Mouse (Mus musculus): Measurements from ENCODE around the gene Clcn5. TPM values are rescaled to one million over a fixed set of nuclear protein-coding genes. Genes with fewer than 3 reads are reported as not detected.
A peak's percentile ranks its signal among the peaks of the same experiment; 100 is the strongest.

Clcn5 gene
- total and polyA plus RNA-seq, 3 experiments, result 7.5 to 10.3 (median 10.2) TPM

DNA sequence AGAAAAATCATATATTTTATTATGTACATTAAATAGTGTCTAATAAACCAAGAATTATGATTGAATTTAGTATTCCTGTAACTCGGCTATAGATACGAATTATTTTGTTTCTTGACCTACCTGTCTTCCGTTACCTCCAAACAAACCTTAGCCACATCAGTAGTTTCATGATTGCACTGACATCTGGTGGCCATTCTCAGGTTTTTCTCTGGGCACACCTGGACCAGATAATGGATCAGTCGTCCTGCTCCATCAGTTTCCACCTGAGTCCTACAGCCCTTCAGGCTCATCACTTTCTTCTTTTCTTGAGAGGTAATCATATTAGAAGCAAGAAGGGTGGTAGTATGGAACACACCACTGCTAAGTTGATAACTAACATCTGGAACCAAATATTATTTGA is 169.0 kb downstream of the Clcn5 start:
- H3K4me2 ChIP-seq (ENCODE audit: insufficient read depth, low read depth, poor library complexity, severe bottlenecking), result no peak overlapping the region
- no peak overlapping the region for H3K9ac ChIP-seq (ENCODE audit: insufficient read depth, low read depth)
- no peak overlapping the region for H3K4me3 ChIP-seq (replicated peaks in 1 of 3; ENCODE audit: low read depth in 2 of 3, low read length in 2 of 3, poor library complexity in 1 of 3)
- H3K9me3 ChIP-seq (replicated peaks; ENCODE audit: low read length), result no peaks in the 10 kb centered on the region
- no peaks in the 10 kb centered on the region for H3K36me3 ChIP-seq (replicated peaks in 1 of 2; ENCODE audit: control insufficient read depth in 1 of 2, insufficient read depth in 1 of 2, low read length in 1 of 2)
- DNase-seq (ENCODE audit: extremely low read depth), result no peak
- no peaks in the 10 kb centered on the region for H3K27me3 ChIP-seq (replicated peaks)
- in situ Hi-C loops (cut with MboI; ENCODE audit: low pct_ligation_motif_present, low pct_unique_long_range_greater_than_20kb, low sequenced_read_pairs), result no loop called here
- no peak overlapping the region for H3K27ac ChIP-seq (ENCODE audit: insufficient read depth, low read depth)
- TF ChIP-seq RAD21 (IDR thresholded peaks at IDR 0.05; ENCODE audit: low read depth, low read length), result peak; percentile 29
- no peak for TF ChIP-seq MAFK (IDR thresholded peaks at IDR 0.05; ENCODE audit: insufficient replicate concordance, low read length)
- no peak for TF ChIP-seq ETS1 (conservative IDR thresholded peaks at IDR 0.05; ENCODE audit: low read depth, low read length)
- TF ChIP-seq SIN3A (IDR thresholded peaks at IDR 0.05; ENCODE audit: low read length), result no peak
- TF ChIP-seq SMC3 (IDR thresholded peaks at IDR 0.05; ENCODE audit: low read depth, low read length), result peak; percentile 46
- peak in 1 of 2 experiments; percentile 40; a peak in 2 of 4 replicates for TF ChIP-seq CTCF (conservative IDR thresholded peaks at IDR 0.05 in 1 of 2, IDR thresholded peaks at IDR 0.05 in 1 of 2; ENCODE audit: low read depth in 2 of 2, low read length in 2 of 2)
- no peaks in the 10 kb centered on the region for H3K79me2 ChIP-seq (replicated peaks; ENCODE audit: control insufficient read depth, extremely low read depth, insufficient read depth, poor library complexity, severe bottlenecking)
- dilution Hi-C loops (cut with MboI; ENCODE audit: extremely low pct_ligation_motif_present, extremely low pct_unique_long_range_greater_than_20kb, low sequenced_read_pairs), result no loop called here
- no peaks in the 10 kb centered on the region for H3K4me1 ChIP-seq (ENCODE audit: control insufficient read depth in 1 of 2, insufficient read depth in 2 of 2)

DNA sequence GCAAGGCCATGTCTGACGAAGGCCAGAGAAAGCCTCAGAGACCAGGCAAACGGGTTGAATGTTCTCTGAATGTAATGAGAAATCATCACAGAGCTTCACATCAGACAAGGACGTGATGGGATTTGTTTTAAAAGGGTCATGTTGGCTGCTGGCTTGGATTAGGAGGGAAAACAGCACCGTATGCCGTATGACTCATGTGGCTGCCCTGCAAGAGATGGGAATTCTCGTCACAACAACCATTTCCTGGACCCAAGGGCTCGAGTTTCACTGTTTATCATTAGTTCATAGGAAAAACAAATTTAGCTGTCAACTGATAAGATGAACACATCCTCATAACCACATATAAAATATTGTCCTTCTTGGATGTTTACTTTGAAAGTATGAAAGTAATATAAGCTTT is 173.0 kb downstream of the Clcn5 start:
- Histone ChIP-seq H3K9me3 (replicated peaks; ENCODE audit: low read length) (no peaks in the 10 kb centered on the region), H3K4me1 (ENCODE audit: control insufficient read depth in 1 of 2, insufficient read depth in 2 of 2) (no peaks in the 10 kb centered on the region), H3K27me3 (replicated peaks) (no peaks in the 10 kb centered on the region), H3K36me3 (replicated peaks in 1 of 2; ENCODE audit: control insufficient read depth in 1 of 2, insufficient read depth in 1 of 2, low read length in 1 of 2) (no peaks in the 10 kb centered on the region), H3K27ac (ENCODE audit: insufficient read depth, low read depth) (no peak overlapping the region), H3K79me2 (replicated peaks; ENCODE audit: control insufficient read depth, extremely low read depth, insufficient read depth, poor library complexity, severe bottlenecking) (no peaks in the 10 kb centered on the region), H3K4me2 (ENCODE audit: insufficient read depth, low read depth, poor library complexity, severe bottlenecking) (no peak overlapping the region), H3K4me3 (replicated peaks in 1 of 3; ENCODE audit: low read depth in 2 of 3, low read length in 2 of 3, poor library complexity in 1 of 3) (no peak overlapping the region), H3K9ac (ENCODE audit: insufficient read depth, low read depth) (no peak overlapping the region)
- no peak for DNase-seq (ENCODE audit: extremely low read depth)
- TF ChIP-seq POLR2AphosphoS2 (IDR thresholded peaks at IDR 0.05; ENCODE audit: low read depth, low read length) (no peak), ZMIZ1 (IDR thresholded peaks at IDR 0.05; ENCODE audit: low read depth, low read length) (no peak), USF2 (conservative IDR thresholded peaks at IDR 0.05; ENCODE audit: low read depth, low read length) (no peak)
- dilution Hi-C loops (cut with MboI; ENCODE audit: extremely low pct_ligation_motif_present, extremely low pct_unique_long_range_greater_than_20kb, low sequenced_read_pairs), result no loop called here
- in situ Hi-C loops (cut with MboI; ENCODE audit: low pct_ligation_motif_present, low pct_unique_long_range_greater_than_20kb, low sequenced_read_pairs), result no loop called here

DNA sequence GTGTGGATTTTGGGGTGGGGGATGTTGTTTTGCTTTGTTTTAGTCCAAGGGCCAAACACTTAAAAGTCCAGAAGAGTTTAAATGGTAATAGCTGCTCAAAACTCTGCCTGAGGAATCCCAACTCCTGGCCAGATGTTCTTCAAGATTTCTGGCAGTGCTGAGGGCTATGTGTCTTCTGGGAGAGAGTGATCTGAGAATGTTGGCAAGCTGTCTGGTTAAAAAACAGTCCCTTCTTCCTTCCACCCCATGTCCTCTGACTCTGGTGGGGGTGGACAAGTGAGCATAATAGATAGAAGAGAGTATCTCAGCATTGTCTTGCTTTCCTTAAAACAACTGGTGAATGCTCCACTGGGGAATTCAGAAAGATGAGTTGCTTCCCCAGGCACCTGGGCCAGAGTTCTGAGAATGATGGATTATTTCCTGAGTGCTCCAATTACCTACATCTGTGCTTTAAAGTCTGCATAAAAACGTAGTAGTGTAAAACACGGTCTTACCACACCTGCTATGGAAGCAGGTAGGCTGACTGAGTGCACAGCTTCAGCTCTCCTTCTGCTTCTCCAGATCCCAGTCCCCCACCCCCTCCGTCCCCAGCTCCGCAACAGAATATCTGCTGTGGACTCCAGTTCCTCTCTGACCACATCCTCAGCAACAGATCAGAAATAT is 197.4 kb downstream of the Clcn5 start:
- Histone ChIP-seq H3K4me3 (replicated peaks in 1 of 3; ENCODE audit: low read depth in 2 of 3, low read length in 2 of 3, poor library complexity in 1 of 3) (no peak overlapping the region), H3K9me3 (replicated peaks; ENCODE audit: low read length) (no peaks in the 10 kb centered on the region)
- in situ Hi-C loops (cut with MboI; ENCODE audit: low pct_ligation_motif_present, low pct_unique_long_range_greater_than_20kb, low sequenced_read_pairs), result no loop called here

More for the DNA sequence above, 197.4 kb downstream of the Clcn5 start:
- Histone ChIP-seq H3K79me2 (replicated peaks; ENCODE audit: control insufficient read depth, extremely low read depth, insufficient read depth, poor library complexity, severe bottlenecking) (no peaks in the 10 kb centered on the region), H3K27me3 (replicated peaks) (no peaks in the 10 kb centered on the region), H3K27ac (ENCODE audit: insufficient read depth, low read depth) (no peak overlapping the region), H3K36me3 (replicated peaks in 1 of 2; ENCODE audit: control insufficient read depth in 1 of 2, insufficient read depth in 1 of 2, low read length in 1 of 2) (no peaks in the 10 kb centered on the region), H3K4me1 (ENCODE audit: control insufficient read depth in 1 of 2, insufficient read depth in 2 of 2) (peaks cover 0 to 4% of the 10 kb centered on the region in 2 experiments; a peak in 1 of 4 replicates), H3K4me2 (ENCODE audit: insufficient read depth, low read depth, poor library complexity, severe bottlenecking) (no peak overlapping the region), H3K9ac (ENCODE audit: insufficient read depth, low read depth) (no peak overlapping the region)
- dilution Hi-C loops (cut with MboI; ENCODE audit: extremely low pct_ligation_motif_present, extremely low pct_unique_long_range_greater_than_20kb, low sequenced_read_pairs), result no loop called here
- DNase-seq (ENCODE audit: extremely low read depth), result no peak
- TF ChIP-seq TBP (conservative IDR thresholded peaks at IDR 0.05; ENCODE audit: low read depth, low read length) (no peak), UBTF (IDR thresholded peaks at IDR 0.05; ENCODE audit: low read depth, low read length) (no peak), BHLHE40 (IDR thresholded peaks at IDR 0.05; ENCODE audit: low read depth, low read length) (no peak), USF2 (conservative IDR thresholded peaks at IDR 0.05; ENCODE audit: low read depth, low read length) (no peak), MAX (IDR thresholded peaks at IDR 0.05; ENCODE audit: low read length) (no peak), ETS1 (conservative IDR thresholded peaks at IDR 0.05; ENCODE audit: low read depth, low read length) (no peak), MEF2A (IDR thresholded peaks at IDR 0.05; ENCODE audit: borderline replicate concordance, low read depth, low read length) (no peak), ELF1 (IDR thresholded peaks at IDR 0.05; ENCODE audit: low read depth, low read length) (no peak), EP300 (IDR thresholded peaks at IDR 0.05; ENCODE audit: low read length) (no peak), ZMIZ1 (IDR thresholded peaks at IDR 0.05; ENCODE audit: low read depth, low read length) (no peak), ZC3H11A (IDR thresholded peaks at IDR 0.05; ENCODE audit: low read depth, low read length) (no peak), NELFE (IDR thresholded peaks at IDR 0.05; ENCODE audit: low read depth, low read length) (no peak), SIN3A (IDR thresholded peaks at IDR 0.05; ENCODE audit: low read length) (no peak), SMC3 (IDR thresholded peaks at IDR 0.05; ENCODE audit: low read depth, low read length) (no peak), CTCF (conservative IDR thresholded peaks at IDR 0.05 in 1 of 2, IDR thresholded peaks at IDR 0.05 in 1 of 2; ENCODE audit: low read depth in 2 of 2, low read length in 2 of 2) (no peak), HCFC1 (IDR thresholded peaks at IDR 0.05; ENCODE audit: low read depth, low read length) (no peak), CHD1 (IDR thresholded peaks at IDR 0.05; ENCODE audit: low read depth, low read length) (no peak), NRF1 (IDR thresholded peaks at IDR 0.05; ENCODE audit: low read depth, low read length) (no peak), MXI1 (IDR thresholded peaks at IDR 0.05; ENCODE audit: low read depth, low read length) (no peak), TCF12 (IDR thresholded peaks at IDR 0.05; ENCODE audit: low read depth, low read length) (no peak)

Measured in CH12.LX (cell line).